Mouse (Mus musculus) urinary bladder, postnatal 0 days (tissue): ENCODE data around the gene Lgals8. TPM values are rescaled to one million over a fixed set of nuclear protein-coding genes. Genes with fewer than 3 reads are reported as not detected.

Source experiments
- polyA plus RNA-seq: library from polyadenylated mRNA; unstranded; fragments of >200 nt; fragmentation: Nextera tagmentation; extraction: Ambion mirVana; gene quantifications from 2 replicates; pipeline ENCODE4 v1.2.1, GENCODE M21; 2015

Lgals8 gene
- 21.7 and 23.3 TPM in 2 replicates for polyA plus RNA-seq

DNA sequence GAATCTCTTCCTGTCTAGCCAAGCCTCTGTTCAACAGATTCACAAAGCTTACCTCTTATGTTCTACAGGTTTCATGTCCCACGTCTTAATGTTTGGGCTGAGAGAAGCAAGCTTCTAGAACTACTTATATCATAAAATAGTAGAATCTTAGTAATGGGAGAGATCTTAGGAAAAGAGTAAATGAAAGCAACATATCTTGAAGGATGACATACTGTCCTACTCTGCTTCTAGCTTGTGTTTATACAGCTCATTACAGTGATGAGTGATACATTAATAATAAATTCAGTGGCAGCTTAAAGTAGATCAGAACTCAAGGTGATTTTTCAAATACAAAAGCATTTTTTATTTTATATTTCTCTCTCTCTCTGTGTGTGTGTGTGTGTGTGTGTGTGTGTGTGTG lies at the start of gene Lgals8:
Gene Lgals8 (minus strand): TSS at position 101 of the 400 bp plus-strand sequence.

DNA sequence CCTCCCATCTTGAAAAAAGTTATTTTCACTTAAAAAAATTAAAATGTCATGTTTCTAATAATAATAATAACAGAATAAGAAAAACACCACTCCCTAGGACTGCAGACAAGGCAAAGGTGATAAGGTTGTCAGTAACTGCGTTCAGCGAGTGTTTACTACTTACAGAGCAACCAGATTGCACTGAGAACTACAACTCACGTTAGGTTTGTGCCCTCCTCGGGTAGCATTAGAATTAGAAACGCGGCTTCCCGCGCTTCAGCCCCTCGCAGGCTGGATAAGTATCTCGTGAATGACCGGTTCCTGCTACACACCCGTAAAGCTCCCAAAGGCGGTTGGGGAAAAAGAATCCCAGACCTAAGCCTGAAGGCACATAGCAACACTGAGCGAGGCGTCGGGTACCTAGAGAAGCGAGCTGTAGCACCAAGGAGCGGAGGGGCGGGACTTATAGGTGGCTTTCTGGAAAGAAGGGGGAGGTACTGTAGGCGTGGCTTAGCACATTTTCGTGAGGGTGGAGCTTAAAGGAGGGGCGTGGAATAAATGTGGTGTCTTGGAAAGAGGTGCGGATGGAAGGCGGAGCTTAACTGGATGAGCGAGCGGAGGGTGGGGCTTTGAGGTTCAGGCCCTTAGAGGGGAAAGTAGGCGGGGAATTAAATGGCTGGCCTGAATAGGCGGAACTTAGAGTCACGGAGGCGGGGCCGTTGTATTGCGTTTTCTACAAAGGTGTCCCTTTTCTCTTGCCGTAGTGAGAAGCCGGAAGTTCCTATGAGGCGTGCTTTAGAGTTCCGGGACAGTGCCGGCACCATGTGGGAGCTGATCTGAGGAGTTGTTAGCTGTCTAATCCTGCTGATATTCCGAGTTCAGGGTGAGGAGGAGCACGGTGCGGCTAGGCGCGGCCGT lies 69.9 kb downstream of the Lgals8 start, which contains the start of gene Heatr1:
Gene Heatr1 (plus strand): TSS at position 419 of the 897 bp plus-strand sequence.

Other genes starting within 250 kb of the Lgals8 start
- 4.7 and 4.9 TPM in 2 replicates for gene Mtr, start 206.8 kb downstream of the Lgals8 start, polyA plus RNA-seq
- gene Actn2, start 124.2 kb downstream of the Lgals8 start, polyA plus RNA-seq: 1.2 and 1.4 TPM in 2 replicates
- 6.7 and 7.8 TPM in 2 replicates for gene Heatr1, start 69.9 kb downstream of the Lgals8 start, polyA plus RNA-seq
- 0.78 and 1.1 TPM in 2 replicates for gene Edaradd, start 55.5 kb upstream of the Lgals8 start, polyA plus RNA-seq
- 2.5 and 2.6 TPM in 2 replicates for gene Ero1lb, start 100.9 kb upstream of the Lgals8 start, polyA plus RNA-seq